Mouse (Mus musculus) heart, postnatal 0 days (tissue): ENCODE data around the gene Cpeb3.

ENCODE experiments used
- CTCF ChIP-seq: IDR thresholded peaks from 2 replicates; pipeline ENCODE4 v1.5.1; 2016; ENCODE audit warnings: antibody characterized with exemption, control low read depth, low read depth
- EP300 ChIP-seq: IDR thresholded peaks from 2 replicates; pipeline ENCODE4 v1.6.1; 2016; ENCODE audit warnings: antibody characterized with exemption, low read depth

GRCm38 (mm10) chr19:37048507-37048906 is 159.9 kb downstream of the Cpeb3 start:
- TF ChIP-seq CTCF (no peak), EP300 (no peak)
